Mouse (Mus musculus) T-helper 1 cell (primary cell): ENCODE results near the gene Nucb1.
"Not testable (repeated sequence)": the region's sequence is repeated elsewhere in the genome, so short reads cannot be mapped to it uniquely, and the experiment has no call there.

ENCODE experiments used
- in situ Hi-C: fragments of 300-600 bp; cut with MboI, MseI; formaldehyde crosslinking; loops from one replicate; pipeline ENCODE4 v1.15.1; 2025; ENCODE audit warnings: high pct_unique_total_duplicates

The Nucb1 gene

GRCm38 (mm10) chr7:45509912-45510787, at the start of gene Nucb1:
TSS of gene Nucb1 (minus strand) at chr7:45510406.
- in situ Hi-C loops = no loop called here

- in situ Hi-C loops = no loop called here
These were observed 48.7 kb upstream of the Nucb1 start for GRCm38 (mm10) chr7:45558907-45559306.

- in situ Hi-C loops = no loop called here
These were observed 45.6 kb upstream of the Nucb1 start for GRCm38 (mm10) chr7:45555787-45556186.

- in situ Hi-C loops = no loop called here
These were observed 44.5 kb upstream of the Nucb1 start, which contains the start of gene Hsd17b14 for GRCm38 (mm10) chr7:45554744-45555143. TSS of gene Hsd17b14 (plus strand) at chr7:45554893.

- in situ Hi-C loops = no loop called here
These were observed 43.8 kb upstream of the Nucb1 start for GRCm38 (mm10) chr7:45553990-45554389.

GRCm38 (mm10) chr7:45553519-45553918, 43.3 kb upstream of the Nucb1 start:
- in situ Hi-C loops = no loop called here

GRCm38 (mm10) chr7:45551512-45551883, 41.3 kb upstream of the Nucb1 start:
- in situ Hi-C loops = no loop called here

- in situ Hi-C loops = no loop called here
These were observed 40.8 kb upstream of the Nucb1 start for GRCm38 (mm10) chr7:45550821-45551511.

- in situ Hi-C loops = no loop called here
These were observed 39.6 kb upstream of the Nucb1 start for GRCm38 (mm10) chr7:45549641-45550436.

GRCm38 (mm10) chr7:45544525-45544924, 34.3 kb upstream of the Nucb1 start:
- in situ Hi-C loops = no loop called here

GRCm38 (mm10) chr7:45540213-45540612, 30.0 kb upstream of the Nucb1 start:
- in situ Hi-C loops = no loop called here

- in situ Hi-C loops = no loop called here
These were observed 28.9 kb upstream of the Nucb1 start for GRCm38 (mm10) chr7:45539095-45539494.

- in situ Hi-C loops = no loop called here
These were observed 28.2 kb upstream of the Nucb1 start for GRCm38 (mm10) chr7:45538163-45539041.

- in situ Hi-C loops = no loop called here
These were observed 27.4 kb upstream of the Nucb1 start for GRCm38 (mm10) chr7:45537602-45538001.

- in situ Hi-C loops = no loop called here
These were observed 25.5 kb upstream of the Nucb1 start for GRCm38 (mm10) chr7:45535676-45536075.

GRCm38 (mm10) chr7:45530643-45531042, 20.4 kb upstream of the Nucb1 start:
- in situ Hi-C loops = no loop called here

GRCm38 (mm10) chr7:45529461-45529860, 19.3 kb upstream of the Nucb1 start:
- in situ Hi-C loops = no loop called here

GRCm38 (mm10) chr7:45527169-45527568, 17.0 kb upstream of the Nucb1 start:
- in situ Hi-C loops = not testable (repeated sequence)

- in situ Hi-C loops = no loop called here
These were observed 16.4 kb upstream of the Nucb1 start for GRCm38 (mm10) chr7:45526474-45527120.

GRCm38 (mm10) chr7:45525809-45526473, 15.7 kb upstream of the Nucb1 start, which contains the start of the genes Ppp1r15a and Plekha4:
TSS of gene Ppp1r15a (minus strand) at chr7:45526268.
TSS of gene Plekha4 (plus strand) at chr7:45526330.
- in situ Hi-C loops = no loop called here
